Mouse (Mus musculus): ENCODE results near the gene Pkig. TPM values are rescaled to one million over a fixed set of nuclear protein-coding genes. Genes with fewer than 3 reads are reported as not detected.
"Not testable (repeated sequence)": the region's sequence is repeated elsewhere in the genome, so short reads cannot be mapped to it uniquely, and the experiment has no call there.

The Pkig gene
- polyA plus RNA-seq, 1 experiment from 2014 or later = 113 TPM

GRCm38 (mm10) chr2:163670872-163671594 lies 12.8 kb downstream of the Pkig start:
- H3K9me3 ChIP-seq (replicated peaks) = no peaks in the 10 kb centered on the region
- peaks cover 15% of the 10 kb centered on the region for H3K4me1 ChIP-seq
- no peak overlapping the region for H3K4me2 ChIP-seq (replicated peaks)
- no peak overlapping the region for H3K27ac ChIP-seq
- H3K9ac ChIP-seq = no peak overlapping the region
- WGBS = 91% methylated on average over 11 of the region's 11 CpGs
- no peak for ATAC-seq (ENCODE audit: low FRiP score)
- H3K36me3 ChIP-seq = no peaks in the 10 kb centered on the region
- H3K27me3 ChIP-seq = no peaks in the 10 kb centered on the region
- H3K4me3 ChIP-seq = no peak overlapping the region

GRCm38 (mm10) chr2:163674397-163674796 lies 16.2 kb downstream of the Pkig start:
- Histone ChIP-seq H3K27me3 (no peaks in the 10 kb centered on the region), H3K4me3 (no peak overlapping the region), H3K36me3 (no peaks in the 10 kb centered on the region), H3K27ac (no peak overlapping the region), H3K9ac (no peak overlapping the region), H3K4me1 (peaks cover 17% of the 10 kb centered on the region), H3K4me2 (replicated peaks) (no peak overlapping the region), H3K9me3 (replicated peaks) (no peaks in the 10 kb centered on the region)
- no peak for ATAC-seq (ENCODE audit: low FRiP score)
- 82% methylated on average over 5 of the region's 5 CpGs for WGBS

- H3K27ac ChIP-seq = peak overlapping the region; percentile 37; the same call in 1 of the 2 replicates
- no peak for ATAC-seq (ENCODE audit: low FRiP score)
Measured at GRCm38 (mm10) chr2:163675144-163675619, 17.0 kb downstream of the Pkig start.

GRCm38 (mm10) chr2:163675662-163676061 lies 17.5 kb downstream of the Pkig start:
- no peak for ATAC-seq (ENCODE audit: low FRiP score)
- Histone ChIP-seq H3K36me3 (no peaks in the 10 kb centered on the region), H3K4me1 (peaks cover 17% of the 10 kb centered on the region), H3K9ac (no peak overlapping the region), H3K27me3 (no peaks in the 10 kb centered on the region), H3K4me2 (replicated peaks) (no peak overlapping the region), H3K9me3 (replicated peaks) (no peaks in the 10 kb centered on the region), H3K4me3 (no peak overlapping the region), H3K27ac (peak overlapping the region; percentile 37; the same call in 1 of the 2 replicates)
- 77% methylated on average over 6 of the region's 6 CpGs for WGBS

More at GRCm38 (mm10) chr2:163675144-163675619, 17.0 kb downstream of the Pkig start:
- H3K9me3 ChIP-seq (replicated peaks) = no peaks in the 10 kb centered on the region
- H3K4me2 ChIP-seq (replicated peaks) = no peak overlapping the region
- WGBS = 60% methylated on average over 5 of the region's 5 CpGs
- H3K9ac ChIP-seq = no peak overlapping the region
- no peaks in the 10 kb centered on the region for H3K36me3 ChIP-seq
- no peaks in the 10 kb centered on the region for H3K27me3 ChIP-seq
- H3K4me1 ChIP-seq = peaks cover 17% of the 10 kb centered on the region
- no peak overlapping the region for H3K4me3 ChIP-seq

GRCm38 (mm10) chr2:163676321-163676720 lies 18.1 kb downstream of the Pkig start:
- no peak overlapping the region for H3K27ac ChIP-seq

GRCm38 (mm10) chr2:163676745-163677144 lies 18.6 kb downstream of the Pkig start:
- no peak overlapping the region for H3K27ac ChIP-seq
- H3K9ac ChIP-seq = no peak overlapping the region
- H3K4me1 ChIP-seq = peaks cover 17% of the 10 kb centered on the region
- 97% methylated on average over 3 of the region's 3 CpGs for WGBS
- no peaks in the 10 kb centered on the region for H3K9me3 ChIP-seq (replicated peaks)
- no peak overlapping the region for H3K4me2 ChIP-seq (replicated peaks)
- no peaks in the 10 kb centered on the region for H3K27me3 ChIP-seq
- ATAC-seq (ENCODE audit: low FRiP score) = no peak
- H3K36me3 ChIP-seq = no peaks in the 10 kb centered on the region
- H3K4me3 ChIP-seq = no peak overlapping the region

More at GRCm38 (mm10) chr2:163676321-163676720, 18.1 kb downstream of the Pkig start:
- WGBS = 93% methylated on average over 4 of the region's 4 CpGs
- H3K9ac ChIP-seq = no peak overlapping the region
- no peak for ATAC-seq (ENCODE audit: low FRiP score)
- no peaks in the 10 kb centered on the region for H3K27me3 ChIP-seq
- no peaks in the 10 kb centered on the region for H3K9me3 ChIP-seq (replicated peaks)
- H3K4me1 ChIP-seq = peaks cover 17% of the 10 kb centered on the region
- no peak overlapping the region for H3K4me3 ChIP-seq
- H3K36me3 ChIP-seq = no peaks in the 10 kb centered on the region
- no peak overlapping the region for H3K4me2 ChIP-seq (replicated peaks)

- Histone ChIP-seq H3K36me3 (no peaks in the 10 kb centered on the region), H3K9me3 (replicated peaks) (no peaks in the 10 kb centered on the region), H3K27ac (no peak overlapping the region), H3K4me1 (peaks cover 7% of the 10 kb centered on the region; the same call in 1 of the 2 replicates), H3K9ac (no peak overlapping the region), H3K4me2 (replicated peaks) (no peak overlapping the region), H3K4me3 (no peak overlapping the region), H3K27me3 (no peaks in the 10 kb centered on the region)
- WGBS = 96% methylated on average over 2 of the region's 2 CpGs
- no peak for ATAC-seq (ENCODE audit: low FRiP score)
Measured at GRCm38 (mm10) chr2:163682344-163682743, 24.2 kb downstream of the Pkig start.

GRCm38 (mm10) chr2:163685287-163685686 lies 27.1 kb downstream of the Pkig start:
- Histone ChIP-seq H3K9ac (no peak overlapping the region), H3K27me3 (no peaks in the 10 kb centered on the region), H3K4me1 (peaks cover 15% of the 10 kb centered on the region), H3K9me3 (replicated peaks) (no peaks in the 10 kb centered on the region), H3K4me2 (replicated peaks) (no peak overlapping the region), H3K4me3 (no peak overlapping the region), H3K27ac (no peak overlapping the region), H3K36me3 (no peaks in the 10 kb centered on the region)
- no peak for ATAC-seq (ENCODE audit: low FRiP score)
- WGBS = 75% methylated on average over 4 of the region's 4 CpGs

- H3K27ac ChIP-seq = no peak overlapping the region
- no peaks in the 10 kb centered on the region for H3K27me3 ChIP-seq
- no peak overlapping the region for H3K4me2 ChIP-seq (replicated peaks)
- H3K9me3 ChIP-seq (replicated peaks) = no peaks in the 10 kb centered on the region
- H3K36me3 ChIP-seq = no peaks in the 10 kb centered on the region
- no peak overlapping the region for H3K4me3 ChIP-seq
- no peak for ATAC-seq (ENCODE audit: low FRiP score)
- H3K4me1 ChIP-seq = peaks cover 20% of the 10 kb centered on the region
- no peak overlapping the region for H3K9ac ChIP-seq
- 83% methylated on average over 6 of the region's 6 CpGs for WGBS
Measured at GRCm38 (mm10) chr2:163685761-163686200, 27.6 kb downstream of the Pkig start.

GRCm38 (mm10) chr2:163686233-163686632 lies 28.0 kb downstream of the Pkig start:
- Histone ChIP-seq H3K27me3 (no peaks in the 10 kb centered on the region), H3K9me3 (replicated peaks) (no peaks in the 10 kb centered on the region), H3K36me3 (no peaks in the 10 kb centered on the region), H3K4me2 (replicated peaks) (no peak overlapping the region), H3K9ac (no peak overlapping the region), H3K27ac (no peak overlapping the region), H3K4me3 (no peak overlapping the region), H3K4me1 (peaks cover 23% of the 10 kb centered on the region)
- no peak for ATAC-seq (ENCODE audit: low FRiP score)
- 84% methylated on average over 5 of the region's 5 CpGs for WGBS

- WGBS = 86% methylated on average over 3 of the region's 3 CpGs
- Histone ChIP-seq H3K27ac (no peak overlapping the region), H3K9me3 (replicated peaks) (no peaks in the 10 kb centered on the region), H3K4me2 (replicated peaks) (no peak overlapping the region), H3K4me3 (no peak overlapping the region), H3K36me3 (no peaks in the 10 kb centered on the region), H3K9ac (no peak overlapping the region), H3K27me3 (no peaks in the 10 kb centered on the region), H3K4me1 (peaks cover 23% of the 10 kb centered on the region)
- no peak for ATAC-seq (ENCODE audit: low FRiP score)
Measured at GRCm38 (mm10) chr2:163686886-163687285, 28.7 kb downstream of the Pkig start.

GRCm38 (mm10) chr2:163688377-163688776 lies 30.2 kb downstream of the Pkig start:
- not testable (repeated sequence) for H3K4me3 ChIP-seq; H3K9me3 ChIP-seq (replicated peaks); H3K36me3 ChIP-seq; H3K4me2 ChIP-seq (replicated peaks); H3K9ac ChIP-seq; H3K27ac ChIP-seq; H3K27me3 ChIP-seq; ATAC-seq (ENCODE audit: low FRiP score)
- 92% methylated on average over 1 of the region's 1 CpGs for WGBS
- peaks cover 24% of the 10 kb centered on the region for H3K4me1 ChIP-seq

GRCm38 (mm10) chr2:163689771-163690170 lies 31.6 kb downstream of the Pkig start:
- no peak for ATAC-seq (ENCODE audit: low FRiP score)
- Histone ChIP-seq H3K4me1 (peaks cover 27% of the 10 kb centered on the region), H3K36me3 (no peaks in the 10 kb centered on the region), H3K9ac (no peak overlapping the region), H3K4me2 (replicated peaks) (no peak overlapping the region), H3K9me3 (replicated peaks) (no peaks in the 10 kb centered on the region), H3K27ac (peak overlapping the region; percentile 4; the same call in 1 of the 2 replicates), H3K4me3 (no peak overlapping the region), H3K27me3 (no peaks in the 10 kb centered on the region)
- WGBS = 87% methylated on average over 3 of the region's 3 CpGs

Measured in hindbrain, embryonic 12.5 days (tissue).